8 mouse cellular contexts compared by ENCODE assay signal in the genomic region with DNA sequence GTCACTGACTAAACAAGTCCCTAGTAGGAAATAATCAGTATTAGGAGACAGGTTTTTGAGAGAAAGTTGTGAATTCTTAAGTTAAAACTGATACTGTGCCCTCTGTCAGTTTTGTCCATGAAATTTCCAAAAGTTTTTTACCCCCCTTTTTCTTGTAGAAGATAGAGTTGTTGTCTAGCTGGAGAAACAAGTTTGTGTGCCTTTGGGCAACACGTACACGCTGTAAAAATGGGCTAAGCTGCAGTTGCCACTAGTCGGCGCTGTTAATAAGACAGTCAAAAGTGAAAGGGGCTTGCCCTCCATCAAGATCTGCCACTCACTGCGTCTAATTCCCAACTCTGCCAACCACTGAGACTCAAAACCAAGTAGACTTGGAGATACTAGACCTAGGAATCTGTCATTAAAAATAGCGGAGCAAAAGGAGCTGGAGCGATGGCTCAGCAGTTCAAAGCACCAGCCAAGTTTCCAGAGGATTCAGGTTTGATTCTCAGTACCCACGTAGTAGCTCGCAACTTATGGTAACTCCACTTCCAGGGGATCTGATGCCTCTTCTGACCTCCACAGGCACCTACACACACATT. TPM values are rescaled to one million over a fixed set of nuclear protein-coding genes. Genes with fewer than 3 reads are reported as not detected.
DNase-seq lines count a peak whose midpoint lies in the region; ATAC-seq and TF ChIP-seq lines count a peak whose summit lies in the region.

No protein-coding gene starts in this region.

- no peaks in the 10 kb centered on the region for H3K9me3 ChIP-seq in forebrain, embryonic 16.5 days (ENCODE audit: control insufficient read depth, low read length)
- no peaks in the 10 kb centered on the region for H3K9me3 ChIP-seq in hindbrain, embryonic 10.5 days
- no peaks in the 10 kb centered on the region for H3K9me3 ChIP-seq in lung, embryonic 15.5 days

- TF ChIP-seq CTCF in cerebellum, adult 2 months (IDR thresholded peaks at IDR 0.05; ENCODE audit: borderline replicate concordance, insufficient read depth, low read depth, low read length) = peak; percentile 73
- no peak for TF ChIP-seq CTCF in thymus, adult 2 months (IDR thresholded peaks at IDR 0.05; ENCODE audit: borderline replicate concordance, control insufficient read depth, extremely low read depth, insufficient read depth, low read length, poor library complexity)

- DNase-seq in MEL-GATA-1-ER (ENCODE audit: extremely low read depth, low read depth) = peak; percentile 91
- peak; percentile 75 to 78 for DNase-seq in cerebellum, adult 2 months
- peak; percentile 85 for DNase-seq in hindbrain, embryonic 10.5 days (ENCODE audit: low spot score)
- peak; percentile 72 for DNase-seq in layer of hippocampus, adult 9-10 months (ENCODE audit: low spot score)
- DNase-seq in ovary, adult 18-20 months (ENCODE audit: low spot score) = peak; percentile 50
- DNase-seq in thymus, adult 2 months = peak; percentile 89

- no peak for TF ChIP-seq POLR2A in cerebellum, adult 2 months (IDR thresholded peaks at IDR 0.05; ENCODE audit: borderline replicate concordance, insufficient read depth, low read length)
- no peak for TF ChIP-seq POLR2A in thymus, adult 2 months (IDR thresholded peaks at IDR 0.05; ENCODE audit: control insufficient read depth, extremely low read depth, insufficient read depth, low read length, poor library complexity)

- WGBS in cerebellum, adult 2 months = 23% methylated on average over 9 of the region's 9 CpGs
- WGBS in forebrain, embryonic 16.5 days = 23% methylated on average over 9 of the region's 9 CpGs
- WGBS in hindbrain, embryonic 10.5 days = 23% methylated on average over 9 of the region's 9 CpGs
- 23% methylated on average over 9 of the region's 9 CpGs for WGBS in lung, embryonic 15.5 days
- WGBS in thymus, adult 2 months = 19% methylated on average over 9 of the region's 9 CpGs

- no peak overlapping the region for H3K27ac ChIP-seq in cerebellum, adult 2 months (ENCODE audit: insufficient read depth, low read length)
- H3K27ac ChIP-seq in forebrain, embryonic 16.5 days (ENCODE audit: low read length) = no peak overlapping the region
- peak overlapping the region; percentile 98 for H3K27ac ChIP-seq in hindbrain, embryonic 10.5 days
- H3K27ac ChIP-seq in lung, embryonic 15.5 days = peak overlapping the region; percentile 93; the same call in 1 of the 2 replicates
- no peak overlapping the region for H3K27ac ChIP-seq in thymus, adult 2 months (ENCODE audit: control insufficient read depth, insufficient read depth, low read length)

- H3K4me2 ChIP-seq in forebrain, embryonic 16.5 days (ENCODE audit: low read length) = peak overlapping the region; percentile 79
- peak overlapping the region; percentile 71 for H3K4me2 ChIP-seq in lung, embryonic 15.5 days

- no peaks in the 10 kb centered on the region for H3K4me1 ChIP-seq in cerebellum, adult 2 months (ENCODE audit: control insufficient read depth, insufficient read depth, low read length)
- peaks cover 4% of the 10 kb centered on the region for H3K4me1 ChIP-seq in forebrain, embryonic 16.5 days (replicated peaks; ENCODE audit: control insufficient read depth, insufficient read depth, low read length)
- H3K4me1 ChIP-seq in hindbrain, embryonic 10.5 days (replicated peaks) = no peaks in the 10 kb centered on the region; the same call in 1 of the 2 replicates
- H3K4me1 ChIP-seq in lung, embryonic 15.5 days = no peaks in the 10 kb centered on the region; the same call in 1 of the 2 replicates
- no peaks in the 10 kb centered on the region for H3K4me1 ChIP-seq in thymus, adult 2 months (replicated peaks; ENCODE audit: control insufficient read depth, insufficient read depth, low read length)

- no peak for ATAC-seq in forebrain, embryonic 16.5 days
- ATAC-seq in lung, embryonic 15.5 days (ENCODE audit: borderline replicate concordance, extremely low read depth, low FRiP score, low TSS enrichment) = no peak

- no peak overlapping the region for H3K9ac ChIP-seq in forebrain, embryonic 16.5 days (replicated peaks; ENCODE audit: low read depth, low read length)
- 0 out of 2 replicates have a peak overlapping the region, but pooled peaks have one; percentile 69 for H3K9ac ChIP-seq in lung, embryonic 15.5 days

- H3K27me3 ChIP-seq in cerebellum, adult 2 months (ENCODE audit: control insufficient read depth, insufficient read depth, low read length) = no peaks in the 10 kb centered on the region
- no peaks in the 10 kb centered on the region for H3K27me3 ChIP-seq in forebrain, embryonic 16.5 days (replicated peaks; ENCODE audit: control insufficient read depth, insufficient read depth, low read length)
- no peaks in the 10 kb centered on the region for H3K27me3 ChIP-seq in hindbrain, embryonic 10.5 days (ENCODE audit: insufficient read depth, poor library complexity, severe bottlenecking)
- no peaks in the 10 kb centered on the region for H3K27me3 ChIP-seq in lung, embryonic 15.5 days
- H3K27me3 ChIP-seq in thymus, adult 2 months (ENCODE audit: control insufficient read depth, insufficient read depth, low read length) = no peaks in the 10 kb centered on the region

- peak overlapping the region; percentile 8 for H3K4me3 ChIP-seq in cerebellum, adult 2 months (replicated peaks; ENCODE audit: insufficient read depth, low read depth, low read length)
- no peak overlapping the region; the same call in 1 of the 2 replicates for H3K4me3 ChIP-seq in forebrain, embryonic 16.5 days (replicated peaks; ENCODE audit: low read length)
- H3K4me3 ChIP-seq in hindbrain, embryonic 10.5 days = peak overlapping the region; percentile 69
- peak overlapping the region; percentile 54 for H3K4me3 ChIP-seq in lung, embryonic 15.5 days
- no peak overlapping the region for H3K4me3 ChIP-seq in thymus, adult 2 months (ENCODE audit: control insufficient read depth, insufficient read depth, low read length)

- no peaks in the 10 kb centered on the region for H3K36me3 ChIP-seq in forebrain, embryonic 16.5 days (ENCODE audit: control insufficient read depth, insufficient read depth)
- H3K36me3 ChIP-seq in hindbrain, embryonic 10.5 days = peaks cover 16% of the 10 kb centered on the region
- peaks cover 5% of the 10 kb centered on the region; the same call in 1 of the 2 replicates for H3K36me3 ChIP-seq in lung, embryonic 15.5 days
- peaks cover 5% of the 10 kb centered on the region; the same call in 1 of the 2 replicates for H3K36me3 ChIP-seq in thymus, adult 2 months (ENCODE audit: control insufficient read depth, insufficient read depth, low read length)

RNA-seq across cellular contexts. Expression of a gene that starts 1.2 kb away (rescaled TPM):
- polyA plus RNA-seq in cerebellum, adult 2 months (2012; rRNA removed) = 7.7 and 8.1 TPM in 2 replicates
- 12.7 and 13.4 TPM in 2 replicates for polyA plus RNA-seq in forebrain, embryonic 16.5 days (2015; fragmentation: Nextera tagmentation; extraction: Ambion mirVana)
- polyA plus RNA-seq in hindbrain, embryonic 10.5 days (2016; fragmentation: Nextera tagmentation; extraction: Ambion mirVana) = 10.4 and 11.9 TPM in 2 replicates
- 10.0 and 11.2 TPM in 2 replicates for polyA plus RNA-seq in lung, embryonic 15.5 days (2015; fragmentation: Nextera tagmentation; extraction: Ambion mirVana)
- polyA plus RNA-seq in thymus, adult 2 months (2012; rRNA removed) = 11.9 and 13.5 TPM in 2 replicates

RNA-seq across cellular contexts. Expression of a gene that starts 22.8 kb away (rescaled TPM):
- 0.14 and 0.16 TPM in 2 replicates for polyA plus RNA-seq in cerebellum, adult 2 months (2012; rRNA removed)
- polyA plus RNA-seq in forebrain, embryonic 16.5 days (2015; fragmentation: Nextera tagmentation; extraction: Ambion mirVana) = 0.09 and 0.10 TPM in 2 replicates
- 13.2 and 14.3 TPM in 2 replicates for polyA plus RNA-seq in hindbrain, embryonic 10.5 days (2016; fragmentation: Nextera tagmentation; extraction: Ambion mirVana)
- polyA plus RNA-seq in lung, embryonic 15.5 days (2015; fragmentation: Nextera tagmentation; extraction: Ambion mirVana) = 1.2 and 2.5 TPM in 2 replicates
- polyA plus RNA-seq in thymus, adult 2 months (2012; rRNA removed) = 0.93 and 1.3 TPM in 2 replicates

RNA-seq across cellular contexts. Expression of a gene that starts 47.1 kb away (rescaled TPM):
- polyA plus RNA-seq in cerebellum, adult 2 months (2012; rRNA removed) = not detected in 2 replicates
- not detected in 2 replicates for polyA plus RNA-seq in forebrain, embryonic 16.5 days (2015; fragmentation: Nextera tagmentation; extraction: Ambion mirVana)
- 0.27 and 0.60 TPM in 2 replicates for polyA plus RNA-seq in hindbrain, embryonic 10.5 days (2016; fragmentation: Nextera tagmentation; extraction: Ambion mirVana)
- 0.05 TPM in 1 of 2 replicates, not detected in the other for polyA plus RNA-seq in lung, embryonic 15.5 days (2015; fragmentation: Nextera tagmentation; extraction: Ambion mirVana)
- polyA plus RNA-seq in thymus, adult 2 months (2012; rRNA removed) = 0.28 and 0.57 TPM in 2 replicates

Comparison
In these comparisons a context has a peak if more than half of its experiments do, and no peak if none do; other contexts are left out.
1. H3K27ac ChIP-seq: peak in hindbrain, embryonic 10.5 days (single experiment) and lung, embryonic 15.5 days (single experiment); none in cerebellum, adult 2 months (single experiment), forebrain, embryonic 16.5 days (single experiment) and thymus, adult 2 months (single experiment).
2. H3K4me3 ChIP-seq: peak in cerebellum, adult 2 months (single experiment), hindbrain, embryonic 10.5 days (single experiment) and lung, embryonic 15.5 days (single experiment); none in forebrain, embryonic 16.5 days (single experiment) and thymus, adult 2 months (single experiment).
3. Peak in every context shown above with its lines, with median percentiles within 50 percentile points of each other: DNase-seq.